Mouse (Mus musculus) left cerebral cortex, adult 18-20 months (tissue): ENCODE data around the gene Bcl9l. TPM values are rescaled to one million over a fixed set of nuclear protein-coding genes. Genes with fewer than 3 reads are reported as not detected.

Experiments used
- DNase-seq, 2 experiments: peaks; one replicate each; pipeline ENCODE4 v3.0.0; 2021 to 2022; ENCODE audit warnings: low spot score in 2 of 2, mixed read lengths in 1 of 2
- total RNA-seq, 2 experiments: library from RNA; stranded (reverse); gene quantifications; 2 replicates each; pipeline ENCODE4 v1.2.3; 2021

The Bcl9l gene
- total RNA-seq, 2 experiments from 2014 or later, result 59.1 to 62.5 TPM

- DNase-seq, result no peak
These were observed 58.1 kb downstream of the Bcl9l start for GRCm38 (mm10) chr9:44540676-44541075.

DNA sequence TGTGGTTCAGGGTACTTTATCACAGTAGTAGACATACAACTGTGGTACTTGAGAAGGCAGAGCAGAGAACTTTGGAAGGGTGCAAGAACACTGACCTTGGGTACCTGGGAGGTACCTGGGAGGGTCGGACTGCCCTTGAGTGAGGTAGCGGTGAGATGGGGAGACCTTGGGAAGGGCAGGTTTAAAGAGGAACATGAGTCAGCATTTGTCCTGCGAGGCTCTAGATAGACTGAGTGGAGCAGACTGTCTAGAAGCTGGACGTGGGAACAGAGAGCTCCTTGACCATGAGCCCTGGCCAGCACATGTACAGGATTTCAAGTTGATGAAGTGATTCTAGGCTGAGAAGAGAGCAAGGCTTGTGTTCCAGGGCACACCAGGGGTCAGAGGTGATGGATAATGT lies 59.7 kb downstream of the Bcl9l start:
- DNase-seq, result no peak

DNA sequence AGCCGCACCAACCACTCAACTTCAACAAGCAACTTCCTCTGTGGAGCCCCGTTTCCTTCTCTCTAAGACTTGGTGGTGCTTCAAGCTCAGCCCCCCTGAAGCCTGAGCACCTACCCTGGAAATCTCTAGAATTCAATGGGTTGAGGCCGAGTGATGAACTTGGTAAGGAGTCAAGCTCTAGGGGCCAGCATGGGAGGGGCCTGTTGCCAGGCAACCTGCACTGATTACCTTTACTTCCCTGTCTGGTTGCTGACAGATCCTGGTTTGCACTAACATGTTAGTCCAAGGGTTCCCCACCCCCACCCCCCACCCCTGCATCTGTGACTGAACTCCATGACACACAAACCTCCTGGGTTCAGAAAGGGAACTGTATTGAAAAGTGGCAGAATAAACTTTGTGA lies 62.4 kb downstream of the Bcl9l start:
- no peak for DNase-seq

GRCm38 (mm10) chr9:44548412-44549152 lies 66.0 kb downstream of the Bcl9l start:
- no peak for DNase-seq

GRCm38 (mm10) chr9:44551138-44551537 lies 68.5 kb downstream of the Bcl9l start:
- DNase-seq, result no peak

- DNase-seq, result no peak
These were observed 69.5 kb downstream of the Bcl9l start for GRCm38 (mm10) chr9:44552161-44552560.

Other genes starting within 250 kb of the Bcl9l start
- gene Cbl, start 248.8 kb upstream of the Bcl9l start, total RNA-seq, result 10 to 100 TPM; 51.1 to 56.3 TPM
- 1 to 10 TPM in 1 of 2 experiments, not detected in 1; 1.8 TPM for gene Ccdc153, start 242.1 kb upstream of the Bcl9l start, total RNA-seq
- gene Pdzd3, start 231.4 kb upstream of the Bcl9l start, total RNA-seq, result under 1 TPM; 0.75 to 0.81 TPM
- gene Nlrx1, start 214.2 kb upstream of the Bcl9l start, total RNA-seq, result 10 to 100 TPM in 1 of 2 experiments, 1 to 10 TPM in 1; 9.0 to 10.4 TPM
- 10 to 100 TPM; 56.0 to 63.2 TPM for gene Abcg4, start 194.2 kb upstream of the Bcl9l start, total RNA-seq
- 10 to 100 TPM; 29.1 to 36.1 TPM for gene Hinfp, start 177.2 kb upstream of the Bcl9l start, total RNA-seq
- 100 to 1,000 TPM; 188 to 207 TPM for gene C2cd2l, start 162.5 kb upstream of the Bcl9l start, total RNA-seq
- 10 to 100 TPM; 13.4 to 16.3 TPM for gene Dpagt1, start 156.8 kb upstream of the Bcl9l start, total RNA-seq
- 10 to 100 TPM; 51.3 to 54.1 TPM for gene H2afx, start 148.1 kb upstream of the Bcl9l start, total RNA-seq
- 10 to 100 TPM; 18.1 to 19.7 TPM for gene Hmbs, start 138.6 kb upstream of the Bcl9l start, total RNA-seq
- 10 to 100 TPM; 55.6 to 56.8 TPM for gene Vps11, start 121.2 kb upstream of the Bcl9l start, total RNA-seq
- 100 to 1,000 TPM; 137 to 138 TPM for gene Hyou1, start 103.3 kb upstream of the Bcl9l start, total RNA-seq
- gene Slc37a4, start 86.0 kb upstream of the Bcl9l start, total RNA-seq, result 10 to 100 TPM; 24.5 to 31.8 TPM
- gene Rps25, start 75.7 kb upstream of the Bcl9l start, total RNA-seq, result 100 to 1,000 TPM; 755 to 756 TPM
- gene Trappc4, start 75.2 kb upstream of the Bcl9l start, total RNA-seq, result 10 to 100 TPM; 70.6 to 71.0 TPM
- gene Ccdc84, start 64.3 kb upstream of the Bcl9l start, total RNA-seq, result 10 to 100 TPM; 18.9 to 19.0 TPM
- not detected for gene Foxr1, start 41.7 kb upstream of the Bcl9l start, total RNA-seq
- gene Upk2, start 27.8 kb upstream of the Bcl9l start, total RNA-seq, result not detected
- not detected for gene Cxcr5, start 79.1 kb downstream of the Bcl9l start, total RNA-seq
- gene Ddx6, start 122.1 kb downstream of the Bcl9l start, total RNA-seq, result 100 to 1,000 TPM; 145 to 155 TPM
- gene Treh, start 190.4 kb downstream of the Bcl9l start, total RNA-seq, result not detected